Mouse (Mus musculus): ENCODE measurements around the gene Pxt1. TPM values are rescaled to one million over a fixed set of nuclear protein-coding genes. Genes with fewer than 3 reads are reported as not detected.

Gene Pxt1
- polyA plus RNA-seq, 1 experiment from 2014 or later: 0.29 TPM

DNA sequence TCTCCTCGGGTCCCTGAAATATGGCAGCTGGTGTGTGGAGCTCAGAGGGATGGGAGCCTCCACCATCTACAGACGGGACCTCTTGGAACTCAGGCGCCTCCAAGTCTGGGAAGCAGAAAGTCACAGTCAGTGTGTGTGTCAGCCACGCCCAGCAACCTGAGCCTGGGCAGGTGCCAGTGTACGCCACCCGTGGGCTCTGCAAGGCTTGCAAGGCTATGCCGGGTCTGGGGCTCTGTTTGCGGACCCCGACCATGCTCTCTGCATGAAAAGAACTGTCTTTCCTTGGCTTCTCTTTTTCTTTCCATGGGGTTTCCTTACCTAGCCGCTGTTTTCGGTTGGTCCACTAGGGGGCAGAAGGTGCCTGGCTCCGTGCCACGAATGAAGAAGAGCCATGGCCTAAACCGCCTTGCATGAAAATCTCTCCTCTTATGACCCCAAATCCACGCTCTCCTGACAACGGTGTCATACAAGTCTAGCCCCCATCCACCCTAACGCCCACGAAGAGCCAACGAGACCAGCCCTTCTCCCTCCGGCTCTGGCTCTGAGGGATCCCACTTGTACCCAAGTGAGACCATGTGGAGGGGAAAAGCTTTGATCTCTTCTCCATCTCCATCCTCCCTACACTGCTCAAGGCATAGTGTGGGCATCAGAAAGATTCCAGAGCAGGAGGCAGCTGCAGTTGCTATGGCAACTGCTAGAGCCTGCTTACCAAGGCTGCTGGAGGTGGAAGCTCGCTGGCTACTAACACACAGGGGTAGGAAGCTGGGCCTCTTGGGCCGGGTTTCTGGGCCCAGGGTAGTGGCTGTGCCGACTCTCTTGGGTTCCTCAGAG, 38.9 kb downstream of the Pxt1 start:
- DNase-seq: peak; percentile 82

DNA sequence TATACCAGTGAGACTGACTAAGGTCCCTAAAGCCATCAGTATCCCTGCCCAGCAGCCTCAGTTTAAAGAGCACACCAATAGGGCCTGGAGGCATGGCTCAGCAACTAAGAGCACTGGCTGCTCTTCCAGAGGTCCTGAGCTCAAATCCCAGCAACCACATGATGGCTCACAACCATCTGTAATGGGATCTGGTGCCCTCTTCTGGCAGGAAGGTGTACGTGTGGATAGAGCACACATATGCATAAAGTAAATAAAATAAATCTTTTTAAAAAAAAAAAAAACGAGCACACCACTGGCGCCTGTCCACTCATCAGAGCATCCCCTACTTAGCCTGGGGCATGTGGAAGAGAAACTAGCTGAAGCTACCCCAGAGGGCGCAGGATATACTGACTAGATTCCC, 42.1 kb downstream of the Pxt1 start:
- Histone ChIP-seq H3K4me1 (ENCODE audit: insufficient read depth) (peaks cover 4% of the 10 kb centered on the region; the same call in 1 of the 2 replicates), H3K9me3 (ENCODE audit: low read length) (no peaks in the 10 kb centered on the region), H3K27ac (ENCODE audit: low read depth) (no peak overlapping the region), H3K36me3 (replicated peaks; ENCODE audit: insufficient read depth, low read length) (no peaks in the 10 kb centered on the region), H3K9ac (replicated peaks) (no peak overlapping the region), H3K4me3 (ENCODE audit: low read depth, low read length) (no peak overlapping the region), H3K4me2 (ENCODE audit: low read depth, low read length) (no peak overlapping the region), H3K27me3 (ENCODE audit: insufficient read depth, low read length) (no peaks in the 10 kb centered on the region)
- TF ChIP-seq EP300 (IDR thresholded peaks at IDR 0.05; ENCODE audit: low read depth): no peak
- peak; percentile 55 for TF ChIP-seq CTCF (IDR thresholded peaks at IDR 0.05; ENCODE audit: low read depth)
- no peak for ATAC-seq
- no peak for DNase-seq
- WGBS (ENCODE audit: insufficient replicate concordance): 68% methylated on average over 4 of the region's 4 CpGs

More for the DNA sequence above, 38.9 kb downstream of the Pxt1 start:
- Histone ChIP-seq H3K4me1 (ENCODE audit: insufficient read depth) (peaks cover 8% of the 10 kb centered on the region), H3K9ac (replicated peaks) (no peak overlapping the region), H3K36me3 (replicated peaks; ENCODE audit: insufficient read depth, low read length) (no peaks in the 10 kb centered on the region), H3K27ac (ENCODE audit: low read depth) (no peak overlapping the region), H3K27me3 (ENCODE audit: insufficient read depth, low read length) (no peaks in the 10 kb centered on the region), H3K4me2 (ENCODE audit: low read depth, low read length) (no peak overlapping the region), H3K4me3 (ENCODE audit: low read depth, low read length) (no peak overlapping the region), H3K9me3 (ENCODE audit: low read length) (no peaks in the 10 kb centered on the region)
- no peak for ATAC-seq
- TF ChIP-seq EP300 (IDR thresholded peaks at IDR 0.05; ENCODE audit: low read depth) (no peak), CTCF (IDR thresholded peaks at IDR 0.05; ENCODE audit: low read depth) (peak; percentile 92)
- 31% methylated on average over 23 of the region's 23 CpGs for WGBS (ENCODE audit: insufficient replicate concordance)

- Histone ChIP-seq H3K36me3 (replicated peaks; ENCODE audit: insufficient read depth, low read length) (no peaks in the 10 kb centered on the region), H3K9ac (replicated peaks) (no peak overlapping the region), H3K27me3 (ENCODE audit: insufficient read depth, low read length) (no peaks in the 10 kb centered on the region), H3K27ac (ENCODE audit: low read depth) (peak overlapping the region; percentile 55; the same call in 1 of the 2 replicates), H3K4me2 (ENCODE audit: low read depth, low read length) (no peak overlapping the region), H3K4me3 (ENCODE audit: low read depth, low read length) (no peak overlapping the region), H3K9me3 (ENCODE audit: low read length) (no peaks in the 10 kb centered on the region), H3K4me1 (ENCODE audit: insufficient read depth) (peaks cover 6% of the 10 kb centered on the region)
- ATAC-seq (no peak), DNase-seq (no peak)
- 59% methylated on average over 19 of the region's 19 CpGs for WGBS (ENCODE audit: insufficient replicate concordance)
- TF ChIP-seq EP300 (IDR thresholded peaks at IDR 0.05; ENCODE audit: low read depth) (no peak), CTCF (IDR thresholded peaks at IDR 0.05; ENCODE audit: low read depth) (no peak)
Measured at GRCm38 (mm10) chr17:28899427-28899826, 44.2 kb downstream of the Pxt1 start.

DNA sequence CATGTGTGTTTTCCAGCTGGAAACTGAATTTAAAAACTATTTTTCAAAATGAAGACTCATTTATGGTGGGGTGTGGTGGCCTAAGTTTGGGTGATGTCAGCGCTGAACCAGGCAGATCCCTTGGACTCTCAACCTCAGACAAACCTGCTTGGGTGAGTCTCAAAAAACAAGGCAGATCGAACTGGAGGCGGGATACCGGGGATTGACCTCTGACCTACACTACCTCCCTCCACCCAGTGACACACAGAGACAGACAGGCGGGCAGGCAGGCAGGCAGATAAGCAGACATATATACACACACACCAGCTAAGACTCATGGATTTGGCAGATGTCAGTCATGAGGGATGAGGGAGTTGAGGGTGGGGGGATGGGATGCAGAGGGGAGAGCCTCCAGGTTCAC, 45.4 kb downstream of the Pxt1 start:
- Histone ChIP-seq H3K4me2 (ENCODE audit: low read depth, low read length) (no peak overlapping the region), H3K27me3 (ENCODE audit: insufficient read depth, low read length) (no peaks in the 10 kb centered on the region), H3K36me3 (replicated peaks; ENCODE audit: insufficient read depth, low read length) (no peaks in the 10 kb centered on the region), H3K9ac (replicated peaks) (no peak overlapping the region), H3K4me3 (ENCODE audit: low read depth, low read length) (no peak overlapping the region), H3K27ac (ENCODE audit: low read depth) (no peak overlapping the region), H3K9me3 (ENCODE audit: low read length) (no peaks in the 10 kb centered on the region), H3K4me1 (ENCODE audit: insufficient read depth) (peaks cover 6% of the 10 kb centered on the region)
- ATAC-seq: peak; percentile 69; the same call in 1 of the 2 replicates
- DNase-seq: no peak
- WGBS (ENCODE audit: insufficient replicate concordance): 66% methylated on average over 5 of the region's 5 CpGs
- no peak for TF ChIP-seq EP300 (IDR thresholded peaks at IDR 0.05; ENCODE audit: low read depth)
- no peak for TF ChIP-seq CTCF (IDR thresholded peaks at IDR 0.05; ENCODE audit: low read depth)

- Histone ChIP-seq H3K27ac (ENCODE audit: low read depth) (no peak overlapping the region), H3K27me3 (ENCODE audit: insufficient read depth, low read length) (no peaks in the 10 kb centered on the region), H3K4me1 (ENCODE audit: insufficient read depth) (peaks cover 6% of the 10 kb centered on the region), H3K9ac (replicated peaks) (no peak overlapping the region), H3K9me3 (ENCODE audit: low read length) (no peaks in the 10 kb centered on the region), H3K4me3 (ENCODE audit: low read depth, low read length) (no peak overlapping the region), H3K4me2 (ENCODE audit: low read depth, low read length) (no peak overlapping the region), H3K36me3 (replicated peaks; ENCODE audit: insufficient read depth, low read length) (no peaks in the 10 kb centered on the region)
- DNase-seq: no peak
- TF ChIP-seq EP300 (IDR thresholded peaks at IDR 0.05; ENCODE audit: low read depth) (no peak), CTCF (IDR thresholded peaks at IDR 0.05; ENCODE audit: low read depth) (no peak)
- 72% methylated on average over 5 of the region's 5 CpGs for WGBS (ENCODE audit: insufficient replicate concordance)
- 0 out of 2 replicates have a peak, but pooled peaks have one; percentile 25 for ATAC-seq
Measured at GRCm38 (mm10) chr17:28897817-28898216, 45.8 kb downstream of the Pxt1 start.

- ATAC-seq: no peak
- Histone ChIP-seq H3K9me3 (ENCODE audit: low read length) (0 out of 2 replicates have a peak, but pooled peaks cover 2% of the 10 kb centered on the region), H3K27ac (ENCODE audit: low read depth) (no peak overlapping the region), H3K27me3 (ENCODE audit: insufficient read depth, low read length) (no peaks in the 10 kb centered on the region), H3K36me3 (replicated peaks; ENCODE audit: insufficient read depth, low read length) (no peaks in the 10 kb centered on the region), H3K4me2 (ENCODE audit: low read depth, low read length) (no peak overlapping the region), H3K4me1 (ENCODE audit: insufficient read depth) (peaks cover 6% of the 10 kb centered on the region), H3K9ac (replicated peaks) (no peak overlapping the region), H3K4me3 (ENCODE audit: low read depth, low read length) (no peak overlapping the region)
- no peak for DNase-seq
- 84% methylated on average over 11 of the region's 11 CpGs for WGBS (ENCODE audit: insufficient replicate concordance)
- TF ChIP-seq CTCF (IDR thresholded peaks at IDR 0.05; ENCODE audit: low read depth): peak; percentile 52
- no peak for TF ChIP-seq EP300 (IDR thresholded peaks at IDR 0.05; ENCODE audit: low read depth)
Measured at GRCm38 (mm10) chr17:28896095-28896780, 47.4 kb downstream of the Pxt1 start.

Data from liver, postnatal 0 days (tissue).